Comparison of ENCODE assay signal across 9 mouse cellular contexts in the genomic region with DNA sequence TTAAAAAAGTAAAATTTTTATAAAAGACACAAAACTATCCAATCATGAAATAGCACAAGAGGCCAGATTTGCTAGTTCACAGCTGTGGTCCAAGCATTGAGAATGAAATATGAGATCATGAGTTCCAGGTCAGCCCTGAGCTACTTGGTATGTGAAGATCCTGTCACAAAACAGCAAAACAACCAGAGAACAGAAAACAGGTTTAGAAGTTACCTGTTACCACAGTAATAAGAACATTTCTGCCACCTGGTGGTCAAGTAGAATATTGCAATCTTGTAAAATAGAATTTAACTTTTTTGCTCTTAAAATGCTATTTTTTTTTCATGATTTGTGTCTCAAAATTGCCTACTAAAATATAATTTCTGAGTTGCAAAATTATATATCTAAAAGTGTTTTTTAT.
DNase-seq lines count a peak whose midpoint lies in the region; ATAC-seq and TF ChIP-seq lines count a peak whose summit lies in the region.
"Had no signal": no experiment of that assay in that cellular context is flagged by ENCODE, and none has a peak within 500 bp of the region (broad histone marks: within the 10 kb centered on the region; RNA-seq: fewer than 3 reads in every experiment).

No protein-coding gene starts in this region.

- H3K9me3 ChIP-seq in kidney, postnatal 0 days (replicated peaks; ENCODE audit: low read length): no peaks in the 10 kb centered on the region
- no peaks in the 10 kb centered on the region for H3K9me3 ChIP-seq in kidney, embryonic 14.5 days (ENCODE audit: control insufficient read depth, low read length)
- no peaks in the 10 kb centered on the region for H3K9me3 ChIP-seq in heart, embryonic 11.5 days (replicated peaks; ENCODE audit: control insufficient read depth, low read length)
- H3K9me3 ChIP-seq: lung, embryonic 15.5 days had no signal

- intact Hi-C loops in left cerebral cortex, postnatal 4 days (cut with DNase I): no loop called here

- no peak overlapping the region for H3K4me2 ChIP-seq in kidney, postnatal 0 days (ENCODE audit: low read length)
- H3K4me2 ChIP-seq in kidney, embryonic 14.5 days (replicated peaks; ENCODE audit: low read depth, low read length): no peak overlapping the region
- H3K4me2 ChIP-seq in heart, embryonic 11.5 days: no peak overlapping the region
- H3K4me2 ChIP-seq: lung, embryonic 15.5 days had no signal

- peak; percentile 60 for DNase-seq in kidney, postnatal 0 days (ENCODE audit: low spot score)
- peak; percentile 58 for DNase-seq in ES-CJ7 (ENCODE audit: low read depth, low spot score)
- peak; percentile 18 for DNase-seq in brain, embryonic 18.5 days (ENCODE audit: low read depth, low spot score)
- DNase-seq in lung, postnatal 25 days (ENCODE audit: low spot score): peak; percentile 17
- DNase-seq in adrenal gland, adult 8-10 months: no peak
- no peak for DNase-seq in left cerebral cortex, postnatal 4 days

- H3K27ac ChIP-seq in kidney, postnatal 0 days: no peak overlapping the region
- H3K27ac ChIP-seq in kidney, embryonic 14.5 days (ENCODE audit: low read depth, low read length): no peak overlapping the region
- H3K27ac ChIP-seq in heart, embryonic 11.5 days (ENCODE audit: low read depth, low read length): no peak overlapping the region
- H3K27ac ChIP-seq: lung, embryonic 15.5 days had no signal

- no peaks in the 10 kb centered on the region for H3K27me3 ChIP-seq in kidney, postnatal 0 days (ENCODE audit: insufficient read depth, low read length)
- H3K27me3 ChIP-seq in kidney, embryonic 14.5 days (ENCODE audit: control insufficient read depth, insufficient read depth, low read length): no peaks in the 10 kb centered on the region
- no peaks in the 10 kb centered on the region for H3K27me3 ChIP-seq in heart, embryonic 11.5 days (ENCODE audit: control insufficient read depth, insufficient read depth, low read length)
- H3K27me3 ChIP-seq: lung, embryonic 15.5 days had no signal

- no peak overlapping the region for H3K4me3 ChIP-seq in kidney, postnatal 0 days (replicated peaks; ENCODE audit: low read depth, low read length)
- H3K4me3 ChIP-seq in kidney, embryonic 14.5 days (ENCODE audit: low read length): no peak overlapping the region
- H3K4me3 ChIP-seq in heart, embryonic 11.5 days (ENCODE audit: low read depth, low read length): no peak overlapping the region
- H3K4me3 ChIP-seq: lung, embryonic 15.5 days had no signal

- no peak overlapping the region for H3K9ac ChIP-seq in kidney, postnatal 0 days (ENCODE audit: low read depth, low read length)
- H3K9ac ChIP-seq in kidney, embryonic 14.5 days (ENCODE audit: low read depth, low read length): no peak overlapping the region
- no peak overlapping the region for H3K9ac ChIP-seq in heart, embryonic 11.5 days (ENCODE audit: low read depth, low read length)
- H3K9ac ChIP-seq: lung, embryonic 15.5 days had no signal

- peak; percentile 82 for TF ChIP-seq CTCF in kidney, postnatal 0 days (IDR thresholded peaks at IDR 0.05; ENCODE audit: low read depth)

- no peaks in the 10 kb centered on the region for H3K36me3 ChIP-seq in kidney, postnatal 0 days (ENCODE audit: insufficient read depth, low read length)
- no peaks in the 10 kb centered on the region for H3K36me3 ChIP-seq in kidney, embryonic 14.5 days (ENCODE audit: control insufficient read depth, insufficient read depth, low read length)
- no peaks in the 10 kb centered on the region for H3K36me3 ChIP-seq in heart, embryonic 11.5 days (ENCODE audit: control insufficient read depth, insufficient read depth, low read length)
- H3K36me3 ChIP-seq: lung, embryonic 15.5 days had no signal

- no peak for ATAC-seq in kidney, postnatal 0 days (replicated peaks; ENCODE audit: low FRiP score, low read depth)
- no peak for ATAC-seq in kidney, embryonic 14.5 days (ENCODE audit: low FRiP score, low TSS enrichment)
- no peak for ATAC-seq in heart, embryonic 11.5 days (replicated peaks; ENCODE audit: insufficient number of reproducible peaks, low FRiP score, low TSS enrichment)

- H3K4me1 ChIP-seq in kidney, postnatal 0 days (replicated peaks; ENCODE audit: insufficient read depth, low read length): no peaks in the 10 kb centered on the region
- H3K4me1 ChIP-seq in kidney, embryonic 14.5 days (ENCODE audit: control insufficient read depth, insufficient read depth, low read length): no peaks in the 10 kb centered on the region
- no peaks in the 10 kb centered on the region for H3K4me1 ChIP-seq in heart, embryonic 11.5 days (ENCODE audit: control insufficient read depth, insufficient read depth, low read length)

Comparison
In these comparisons a context has a peak if more than half of its experiments do, and no peak if none do; other contexts are left out.
1. DNase-seq: peak in kidney, postnatal 0 days (single experiment), ES-CJ7 (single experiment), brain, embryonic 18.5 days (single experiment) and lung, postnatal 25 days (single experiment); none in adrenal gland, adult 8-10 months (single experiment) and left cerebral cortex, postnatal 4 days (single experiment).